Comparison of ENCODE assay signal across 27 mouse cellular contexts in genomic region chr6:80733416-80733815, GRCm38 (mm10).
"Had no signal": no experiment of that assay in that cellular context is flagged by ENCODE, and none has a peak within 500 bp of the region (broad histone marks: within the 10 kb centered on the region; RNA-seq: fewer than 3 reads in every experiment).

No protein-coding gene starts in this region.

- H3K27ac ChIP-seq: embryonic facial prominence, embryonic 10.5 days; embryonic facial prominence, embryonic 12.5 days; embryonic facial prominence, embryonic 13.5 days; embryonic facial prominence, embryonic 15.5 days; forebrain, embryonic 10.5 days; forebrain, embryonic 12.5 days; forebrain, embryonic 13.5 days; forebrain, embryonic 15.5 days; gastrocnemius, adult 2 months; heart, adult 2 months had no signal

- H3K27me3 ChIP-seq: embryonic facial prominence, embryonic 12.5 days; embryonic facial prominence, embryonic 13.5 days; embryonic facial prominence, embryonic 15.5 days; forebrain, embryonic 12.5 days; forebrain, embryonic 13.5 days; forebrain, embryonic 15.5 days had no signal

- H3K36me3 ChIP-seq: embryonic facial prominence, embryonic 10.5 days; embryonic facial prominence, embryonic 12.5 days; embryonic facial prominence, embryonic 13.5 days; embryonic facial prominence, embryonic 15.5 days; forebrain, embryonic 10.5 days; forebrain, embryonic 12.5 days; forebrain, embryonic 15.5 days had no signal

- H3K9ac ChIP-seq: embryonic facial prominence, embryonic 12.5 days; embryonic facial prominence, embryonic 13.5 days; embryonic facial prominence, embryonic 15.5 days; forebrain, embryonic 12.5 days; forebrain, embryonic 13.5 days; forebrain, embryonic 15.5 days; forebrain, postnatal 0 days had no signal

- ATAC-seq: forebrain, embryonic 13.5 days; forebrain, embryonic 14.5 days; forebrain, embryonic 15.5 days; forebrain, embryonic 16.5 days; forebrain, postnatal 0 days had no signal

- H3K4me1 ChIP-seq: embryonic facial prominence, embryonic 10.5 days; embryonic facial prominence, embryonic 12.5 days; embryonic facial prominence, embryonic 13.5 days; embryonic facial prominence, embryonic 15.5 days; forebrain, embryonic 10.5 days; forebrain, embryonic 12.5 days; forebrain, embryonic 13.5 days; forebrain, embryonic 15.5 days had no signal

- H3K4me3 ChIP-seq: embryonic facial prominence, embryonic 10.5 days; embryonic facial prominence, embryonic 12.5 days; embryonic facial prominence, embryonic 13.5 days; embryonic facial prominence, embryonic 15.5 days; erythroblast, embryonic 14.5 days; forebrain, embryonic 10.5 days; forebrain, embryonic 12.5 days; forebrain, embryonic 13.5 days; forebrain, embryonic 15.5 days; gastrocnemius, adult 2 months; heart, adult 2 months had no signal

- DNase-seq: cerebellum, adult 2 months; cerebellum, adult 8-10 months; cerebellum, adult 9-10 months; cerebellum, postnatal 14 days; cerebellum, postnatal 25 days; cerebellum, postnatal 36 days; embryo, embryonic 11 days; forebrain, postnatal 0 days; gastrocnemius, adult 2 months; gastrocnemius, postnatal 10 days; gastrocnemius, postnatal 14 days; gastrocnemius, postnatal 25 days; gastrocnemius, postnatal 36 days; heart, adult 11 months; heart, adult 18-20 months; heart, adult 2 months had no signal

- H3K9me3 ChIP-seq: embryonic facial prominence, embryonic 10.5 days; embryonic facial prominence, embryonic 12.5 days; embryonic facial prominence, embryonic 13.5 days; embryonic facial prominence, embryonic 15.5 days; forebrain, embryonic 10.5 days; forebrain, embryonic 12.5 days; forebrain, embryonic 13.5 days; forebrain, embryonic 15.5 days had no signal

- H3K4me2 ChIP-seq: embryonic facial prominence, embryonic 12.5 days; embryonic facial prominence, embryonic 13.5 days; embryonic facial prominence, embryonic 15.5 days; forebrain, embryonic 12.5 days; forebrain, embryonic 13.5 days; forebrain, embryonic 15.5 days had no signal
